Mouse (Mus musculus): ENCODE results near the gene Hspb1. TPM values are rescaled to one million over a fixed set of nuclear protein-coding genes. Genes with fewer than 3 reads are reported as not detected.

The Hspb1 gene
- polyA plus RNA-seq, 1 experiment from 2014 or later, result 7.8 TPM

- no peaks in the 10 kb centered on the region for H3K9me3 ChIP-seq (replicated peaks)
- H3K27me3 ChIP-seq (ENCODE audit: low read depth, poor library complexity, severe bottlenecking), result peaks cover 94% of the 10 kb centered on the region
- 1% methylated on average over 87 of the region's 89 CpGs for WGBS
- H3K36me3 ChIP-seq, result no peaks in the 10 kb centered on the region
- H3K27ac ChIP-seq (replicated peaks), result peak overlapping the region; percentile 81
- H3K4me3 ChIP-seq, result peak overlapping the region; percentile 59
- DNase-seq (ENCODE audit: low spot score), result peak; percentile 52
- peaks cover 22% of the 10 kb centered on the region for H3K4me1 ChIP-seq
Observed at GRCm38 (mm10) chr5:135867637-135868593, 19.8 kb upstream of the Hspb1 start.

- Histone ChIP-seq H3K4me1 (peaks cover 28% of the 10 kb centered on the region), H3K4me3 (peak overlapping the region; percentile 59), H3K27ac (replicated peaks) (no peak overlapping the region), H3K9me3 (replicated peaks) (no peaks in the 10 kb centered on the region), H3K27me3 (ENCODE audit: low read depth, poor library complexity, severe bottlenecking) (peaks cover 98% of the 10 kb centered on the region), H3K36me3 (no peaks in the 10 kb centered on the region)
- WGBS, result 1% methylated on average over 27 of the region's 27 CpGs
- DNase-seq (ENCODE audit: low spot score), result peak; percentile 28
Observed at GRCm38 (mm10) chr5:135868653-135869052, 19.1 kb upstream of the Hspb1 start.

- Histone ChIP-seq H3K27ac (replicated peaks) (no peak overlapping the region), H3K4me1 (peaks cover 28% of the 10 kb centered on the region), H3K27me3 (ENCODE audit: low read depth, poor library complexity, severe bottlenecking) (peaks cover 97% of the 10 kb centered on the region), H3K36me3 (no peaks in the 10 kb centered on the region), H3K9me3 (replicated peaks) (no peaks in the 10 kb centered on the region), H3K4me3 (no peak overlapping the region; the same call in 1 of the 2 replicates)
- 63% methylated on average over 14 of the region's 14 CpGs for WGBS
- no peak for DNase-seq (ENCODE audit: low spot score)
Observed at GRCm38 (mm10) chr5:135869661-135870423, 17.9 kb upstream of the Hspb1 start.

- Histone ChIP-seq H3K27ac (replicated peaks) (no peak overlapping the region), H3K36me3 (no peaks in the 10 kb centered on the region), H3K4me1 (peaks cover 28% of the 10 kb centered on the region), H3K9me3 (replicated peaks) (no peaks in the 10 kb centered on the region), H3K27me3 (ENCODE audit: low read depth, poor library complexity, severe bottlenecking) (peaks cover 91% of the 10 kb centered on the region), H3K4me3 (no peak overlapping the region)
- WGBS, result 91% methylated on average over 5 of the region's 5 CpGs
- DNase-seq (ENCODE audit: low spot score), result no peak
Observed at GRCm38 (mm10) chr5:135870505-135870904, 17.2 kb upstream of the Hspb1 start.

- Histone ChIP-seq H3K4me3 (peak overlapping the region; percentile 30; the same call in 1 of the 2 replicates), H3K27me3 (ENCODE audit: low read depth, poor library complexity, severe bottlenecking) (peaks cover 67% of the 10 kb centered on the region), H3K27ac (replicated peaks) (0 out of 2 replicates have a peak overlapping the region, but pooled peaks have one; percentile 35), H3K9me3 (replicated peaks) (no peaks in the 10 kb centered on the region), H3K4me1 (peaks cover 28% of the 10 kb centered on the region), H3K36me3 (no peaks in the 10 kb centered on the region)
- 11% methylated on average over 16 of the region's 16 CpGs for WGBS
- peak; percentile 23 for DNase-seq (ENCODE audit: low spot score)
Observed at GRCm38 (mm10) chr5:135872996-135873395, 14.7 kb upstream of the Hspb1 start.

GRCm38 (mm10) chr5:135873753-135874152 is 14.0 kb upstream of the Hspb1 start:
- Histone ChIP-seq H3K27me3 (ENCODE audit: low read depth, poor library complexity, severe bottlenecking) (peaks cover 59% of the 10 kb centered on the region), H3K9me3 (replicated peaks) (no peaks in the 10 kb centered on the region), H3K4me1 (peaks cover 23% of the 10 kb centered on the region), H3K27ac (replicated peaks) (no peak overlapping the region), H3K4me3 (no peak overlapping the region), H3K36me3 (no peaks in the 10 kb centered on the region)
- no peak for DNase-seq (ENCODE audit: low spot score)
- WGBS, result 67% methylated on average over 9 of the region's 9 CpGs

GRCm38 (mm10) chr5:135877180-135877579 is 10.5 kb upstream of the Hspb1 start:
- DNase-seq (ENCODE audit: low spot score), result peak; percentile 52
- H3K27me3 ChIP-seq (ENCODE audit: low read depth, poor library complexity, severe bottlenecking), result peaks cover 29% of the 10 kb centered on the region
- H3K4me3 ChIP-seq, result peak overlapping the region; percentile 52; the same call in 1 of the 2 replicates
- no peaks in the 10 kb centered on the region for H3K9me3 ChIP-seq (replicated peaks)
- no peak overlapping the region for H3K27ac ChIP-seq (replicated peaks)
- H3K36me3 ChIP-seq, result no peaks in the 10 kb centered on the region
- WGBS, result 23% methylated on average over 8 of the region's 8 CpGs
- peaks cover 18% of the 10 kb centered on the region for H3K4me1 ChIP-seq

- DNase-seq (ENCODE audit: low spot score), result peak; percentile 61
Observed at GRCm38 (mm10) chr5:135877831-135878231, 9.9 kb upstream of the Hspb1 start.

GRCm38 (mm10) chr5:135879449-135880158 is 8.1 kb upstream of the Hspb1 start:
- no peak for DNase-seq (ENCODE audit: low spot score)
- no peaks in the 10 kb centered on the region for H3K9me3 ChIP-seq (replicated peaks)
- H3K36me3 ChIP-seq, result no peaks in the 10 kb centered on the region
- peaks cover 10% of the 10 kb centered on the region for H3K4me1 ChIP-seq
- H3K4me3 ChIP-seq, result no peak overlapping the region
- WGBS, result 75% methylated on average over 13 of the region's 13 CpGs
- H3K27me3 ChIP-seq (ENCODE audit: low read depth, poor library complexity, severe bottlenecking), result 0 out of 2 replicates have a peak, but pooled peaks cover 6% of the 10 kb centered on the region
- no peak overlapping the region for H3K27ac ChIP-seq (replicated peaks)

More at GRCm38 (mm10) chr5:135877831-135878231, 9.9 kb upstream of the Hspb1 start:
- H3K27ac ChIP-seq (replicated peaks), result peak overlapping the region; percentile 61; the same call in 1 of the 2 replicates
- peaks cover 17% of the 10 kb centered on the region for H3K4me1 ChIP-seq
- no peaks in the 10 kb centered on the region for H3K9me3 ChIP-seq (replicated peaks)
- no peaks in the 10 kb centered on the region for H3K36me3 ChIP-seq
- peaks cover 23% of the 10 kb centered on the region for H3K27me3 ChIP-seq (ENCODE audit: low read depth, poor library complexity, severe bottlenecking)
- peak overlapping the region; percentile 52 for H3K4me3 ChIP-seq
- under 1% methylated on average over 16 of the region's 16 CpGs for WGBS

GRCm38 (mm10) chr5:135884641-135885040 is 3.1 kb upstream of the Hspb1 start:
- peaks cover 43% of the 10 kb centered on the region for H3K27me3 ChIP-seq (ENCODE audit: low read depth, poor library complexity, severe bottlenecking)
- WGBS, result 81% methylated on average over 6 of the region's 6 CpGs
- H3K36me3 ChIP-seq, result no peaks in the 10 kb centered on the region
- no peak overlapping the region for H3K27ac ChIP-seq (replicated peaks)
- no peaks in the 10 kb centered on the region for H3K9me3 ChIP-seq (replicated peaks)
- DNase-seq (ENCODE audit: low spot score), result no peak
- no peak overlapping the region for H3K4me3 ChIP-seq
- H3K4me1 ChIP-seq, result peaks cover 21% of the 10 kb centered on the region

- Histone ChIP-seq H3K27me3 (ENCODE audit: low read depth, poor library complexity, severe bottlenecking) (peaks cover 69% of the 10 kb centered on the region), H3K36me3 (no peaks in the 10 kb centered on the region), H3K27ac (replicated peaks) (no peak overlapping the region), H3K9me3 (replicated peaks) (no peaks in the 10 kb centered on the region), H3K4me3 (peak overlapping the region; percentile 32), H3K4me1 (peaks cover 26% of the 10 kb centered on the region)
- WGBS, result 4% methylated on average over 30 of the region's 30 CpGs
- no peak for DNase-seq (ENCODE audit: low spot score)
Observed at GRCm38 (mm10) chr5:135888405-135889215, 891 bp downstream of the Hspb1 start.
